Mouse (Mus musculus) thymus, adult 2 months (tissue): ENCODE measurements at regions not wholly inside any gene's neighbourhood (a gene's known extent, or its start where the extent isn't known, plus 50 kb on each side); places are given as distances from the start of the nearest gene placed in this dataset.

Source experiments
- DNase-seq: peaks from one replicate; pipeline ENCODE4 v3.0.0; 2021
- H3K27ac ChIP-seq: fragments of 200-500 bp; 2 replicates; pipeline ENCODE4 v1.5.1; 2012; ENCODE audit warnings: low read length, control low read depth; ENCODE audit not compliant: control insufficient read depth, insufficient read depth
- H3K27me3 ChIP-seq: fragments of 200-500 bp; 2 replicates; pipeline ENCODE4 v1.6.1; 2012; ENCODE audit warnings: mild to moderate bottlenecking, low read length, moderate library complexity, mixed read lengths; ENCODE audit not compliant: control insufficient read depth, insufficient read depth
- H3K36me3 ChIP-seq: fragments of 200-500 bp; 2 replicates; pipeline ENCODE4 v1.6.1; 2012; ENCODE audit warnings: mild to moderate bottlenecking, low read length, moderate library complexity; ENCODE audit not compliant: control insufficient read depth, insufficient read depth
- H3K4me1 ChIP-seq: fragments of 200-500 bp; replicated peaks from 2 replicates; pipeline ENCODE4 v1.6.1; 2012; ENCODE audit warnings: low read length; ENCODE audit not compliant: control insufficient read depth, insufficient read depth
- H3K4me3 ChIP-seq: fragments of 200-500 bp; 2 replicates; pipeline ENCODE4 v1.5.1; 2012; ENCODE audit warnings: mild to moderate bottlenecking, low read length, control low read depth, moderate library complexity; ENCODE audit not compliant: control insufficient read depth, insufficient read depth
- CTCF ChIP-seq: fragments of 200-500 bp; IDR thresholded peaks from 2 replicates; pipeline ENCODE4 v1.5.1; 2012; ENCODE audit warnings: mild to moderate bottlenecking, control low read depth, low read length, moderate library complexity, borderline replicate concordance; ENCODE audit not compliant: control insufficient read depth, poor library complexity, insufficient read depth; ENCODE audit errors: extremely low read depth
- POLR2A ChIP-seq: fragments of 200-500 bp; IDR thresholded peaks from 2 replicates; pipeline ENCODE4 v1.6.1; 2012; ENCODE audit warnings: mild to moderate bottlenecking, low read length, control low read depth, moderate library complexity; ENCODE audit not compliant: control insufficient read depth, poor library complexity, insufficient read depth; ENCODE audit errors: extremely low read depth
- WGBS: fragments of 180-500 bp; shearing (Covaris S2); methylation state at CpG from one replicate; pipeline ENCODE4 v1.1.7; 2018; 5-methylcytosine and 5-hydroxymethylcytosine counted together

DNA sequence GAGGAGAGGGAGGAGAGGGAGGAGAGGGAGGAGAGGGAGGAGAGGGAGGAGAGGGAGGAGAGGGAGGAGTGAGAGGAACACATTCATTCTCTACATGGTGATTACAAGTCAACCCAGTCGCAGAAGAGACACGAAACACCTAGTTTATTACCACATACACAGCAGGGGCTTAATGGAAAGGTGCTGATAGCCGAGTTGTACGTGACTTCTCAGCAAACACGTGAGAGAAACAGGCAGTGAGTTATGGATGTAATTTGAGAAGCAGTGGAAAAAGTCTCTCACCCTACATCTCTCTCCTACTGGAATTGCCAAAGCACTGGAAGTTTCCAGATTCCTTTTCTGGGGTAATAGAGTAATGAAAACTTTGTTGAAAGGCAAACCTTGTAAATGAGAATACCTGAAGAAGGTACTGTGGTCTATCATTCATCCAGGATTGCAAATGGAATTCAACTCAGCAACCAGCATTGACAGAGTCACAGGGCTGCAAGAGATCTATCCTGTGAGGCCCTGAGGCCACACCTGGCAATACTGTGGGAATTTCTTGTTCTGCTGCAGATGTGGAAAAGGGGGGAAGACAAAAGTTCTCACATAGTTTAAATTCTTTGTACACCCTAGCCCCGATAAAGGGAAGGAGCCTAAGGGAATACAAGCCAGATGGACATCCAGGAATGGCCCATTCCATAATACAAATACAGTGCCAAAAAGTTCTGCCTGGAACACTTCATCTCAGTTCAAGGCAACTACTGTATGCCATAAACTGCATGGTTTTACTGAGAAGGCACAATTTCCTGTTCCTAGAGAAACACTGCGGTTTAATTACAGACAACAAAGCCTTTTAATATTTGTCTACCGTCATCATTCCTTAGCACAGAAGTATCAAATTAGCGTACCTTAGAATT is 184.7 kb downstream of the Nrp2 start:
- no peak overlapping the region for H3K27ac ChIP-seq
- H3K4me3 ChIP-seq = no peak overlapping the region
- DNase-seq = no peak
- H3K4me1 ChIP-seq = no peaks in the 10 kb centered on the region
- WGBS = 85% methylated on average over 9 of the region's 9 CpGs
- H3K27me3 ChIP-seq = no peaks in the 10 kb centered on the region
- TF ChIP-seq CTCF = no peak
- TF ChIP-seq POLR2A = no peak
- no peaks in the 10 kb centered on the region for H3K36me3 ChIP-seq

DNA sequence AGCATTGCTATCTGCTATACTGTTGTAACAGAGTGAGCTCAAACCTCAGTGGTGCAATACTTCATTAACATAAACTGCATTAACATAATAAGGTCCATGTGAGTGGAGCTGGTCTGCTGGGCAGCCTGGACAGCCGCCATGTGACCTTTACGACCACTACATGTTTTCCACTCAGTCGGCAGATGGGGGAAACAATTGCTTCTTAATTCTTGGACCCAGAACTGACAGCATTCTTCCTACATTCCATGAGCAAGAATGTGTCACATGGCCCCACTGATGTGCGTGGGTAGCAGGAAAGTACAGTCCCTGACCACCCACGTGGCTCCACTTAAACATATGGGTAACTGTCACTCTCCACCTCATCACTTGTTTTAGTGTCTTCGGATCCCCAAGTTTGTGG is 198.3 kb downstream of the Nrp2 start:
- Histone ChIP-seq H3K36me3 (no peaks in the 10 kb centered on the region), H3K27ac (no peak overlapping the region), H3K4me1 (no peaks in the 10 kb centered on the region), H3K27me3 (no peaks in the 10 kb centered on the region), H3K4me3 (no peak overlapping the region)
- WGBS = 89% methylated on average over 6 of the region's 6 CpGs
- DNase-seq = no peak
- TF ChIP-seq POLR2A (no peak), CTCF (no peak)

- H3K27ac ChIP-seq = no peak overlapping the region
- no peaks in the 10 kb centered on the region for H3K36me3 ChIP-seq
- no peaks in the 10 kb centered on the region for H3K27me3 ChIP-seq
- WGBS = 76% methylated on average over 5 of the region's 5 CpGs
- TF ChIP-seq POLR2A = no peak
- TF ChIP-seq CTCF = no peak
- no peak for DNase-seq
- no peak overlapping the region for H3K4me3 ChIP-seq
- no peaks in the 10 kb centered on the region for H3K4me1 ChIP-seq
Observed at GRCm38 (mm10) chr1:62901871-62902270, 198.8 kb downstream of the Nrp2 start.

GRCm38 (mm10) chr1:62902931-62903453 is 199.9 kb downstream of the Nrp2 start:
- no peak overlapping the region for H3K4me3 ChIP-seq
- WGBS = 63% methylated on average over 6 of the region's 6 CpGs

DNA sequence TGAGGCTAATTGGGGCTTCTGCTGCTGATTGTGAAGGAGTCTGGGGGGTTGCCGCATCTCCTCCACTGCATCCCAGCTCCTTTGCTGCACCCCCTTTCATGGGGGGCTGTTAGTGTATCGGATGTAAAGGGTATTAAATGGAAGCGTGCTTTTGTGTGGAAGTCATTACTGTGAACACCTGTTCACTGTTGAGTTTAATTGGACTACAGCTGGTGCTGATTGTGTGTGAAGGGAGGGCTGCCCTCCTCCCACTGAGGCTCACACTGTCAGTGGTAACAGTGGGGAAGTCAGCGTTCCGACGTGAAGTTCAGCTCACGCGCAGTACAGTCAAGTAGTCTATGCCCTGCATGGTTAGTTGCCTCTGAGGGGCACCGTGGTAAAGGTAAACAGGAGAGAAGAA is 202.7 kb downstream of the Nrp2 start:
- H3K27me3 ChIP-seq = no peaks in the 10 kb centered on the region
- no peaks in the 10 kb centered on the region for H3K4me1 ChIP-seq
- no peak overlapping the region for H3K4me3 ChIP-seq
- 87% methylated on average over 9 of the region's 9 CpGs for WGBS
- TF ChIP-seq CTCF = no peak
- TF ChIP-seq POLR2A = no peak
- DNase-seq = no peak
- H3K27ac ChIP-seq = no peak overlapping the region
- no peaks in the 10 kb centered on the region for H3K36me3 ChIP-seq

More at GRCm38 (mm10) chr1:62902931-62903453, 199.9 kb downstream of the Nrp2 start:
- no peak overlapping the region for H3K27ac ChIP-seq
- DNase-seq = no peak
- no peaks in the 10 kb centered on the region for H3K27me3 ChIP-seq
- no peak for TF ChIP-seq POLR2A
- TF ChIP-seq CTCF = no peak
- H3K36me3 ChIP-seq = no peaks in the 10 kb centered on the region
- H3K4me1 ChIP-seq = no peaks in the 10 kb centered on the region

DNA sequence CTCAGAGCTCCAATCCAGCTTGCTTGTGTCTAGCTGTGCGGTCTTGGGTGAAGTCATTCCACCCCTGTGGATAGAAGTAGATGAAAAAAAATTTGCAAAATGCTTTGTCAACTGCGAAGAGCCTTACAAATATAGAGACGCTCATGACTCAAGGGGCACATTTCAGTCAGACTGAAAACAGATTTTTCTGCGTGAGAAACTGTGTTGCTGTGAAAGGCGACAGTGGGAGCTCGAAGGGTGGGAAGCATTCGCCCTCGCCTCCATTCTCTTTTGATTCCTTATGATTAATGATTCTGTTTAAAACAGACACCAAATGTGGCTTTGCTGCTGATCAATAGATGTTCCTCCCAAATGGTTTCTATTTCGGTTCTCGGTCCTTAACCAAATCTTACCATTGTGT is 204.2 kb downstream of the Nrp2 start:
- H3K36me3 ChIP-seq = no peaks in the 10 kb centered on the region
- DNase-seq = no peak
- 95% methylated on average over 10 of the region's 10 CpGs for WGBS
- no peak overlapping the region for H3K4me3 ChIP-seq
- no peak overlapping the region for H3K27ac ChIP-seq
- no peak for TF ChIP-seq CTCF
- no peak for TF ChIP-seq POLR2A
- H3K27me3 ChIP-seq = no peaks in the 10 kb centered on the region
- H3K4me1 ChIP-seq = no peaks in the 10 kb centered on the region
